Mouse (Mus musculus): ENCODE results near the gene Chtop. TPM values are rescaled to one million over a fixed set of nuclear protein-coding genes. Genes with fewer than 3 reads are reported as not detected.
A peak's percentile ranks its signal among the peaks of the same experiment; 100 is the strongest.

Gene Chtop
- polyA plus RNA-seq, 1 experiment from 2014 or later: 210 TPM

GRCm38 (mm10) chr3:90462579-90462978 lies 46.7 kb downstream of the Chtop start:
- no peak overlapping the region for H3K4me3 ChIP-seq (replicated peaks)
- 32% methylated on average over 7 of the region's 7 CpGs for WGBS
- no peak overlapping the region for H3K4me2 ChIP-seq
- H3K4me1 ChIP-seq (replicated peaks): peaks cover 17% of the 10 kb centered on the region
- H3K9ac ChIP-seq (replicated peaks): no peak overlapping the region
- ATAC-seq (ENCODE audit: insufficient number of reproducible peaks, insufficient read depth, low FRiP score, low TSS enrichment, low read depth): no peak
- no peaks in the 10 kb centered on the region for H3K36me3 ChIP-seq
- no peak overlapping the region for H3K27ac ChIP-seq
- no peaks in the 10 kb centered on the region for H3K9me3 ChIP-seq
- H3K27me3 ChIP-seq: peaks cover 66% of the 10 kb centered on the region

GRCm38 (mm10) chr3:90461935-90462334 lies 47.4 kb downstream of the Chtop start:
- no peaks in the 10 kb centered on the region for H3K36me3 ChIP-seq
- H3K27ac ChIP-seq: no peak overlapping the region
- peaks cover 66% of the 10 kb centered on the region for H3K27me3 ChIP-seq
- no peak for ATAC-seq (ENCODE audit: insufficient number of reproducible peaks, insufficient read depth, low FRiP score, low TSS enrichment, low read depth)
- no peak overlapping the region for H3K4me3 ChIP-seq (replicated peaks)
- H3K9ac ChIP-seq (replicated peaks): no peak overlapping the region
- H3K9me3 ChIP-seq: no peaks in the 10 kb centered on the region
- WGBS: 84% methylated on average over 3 of the region's 3 CpGs
- peaks cover 17% of the 10 kb centered on the region for H3K4me1 ChIP-seq (replicated peaks)
- no peak overlapping the region for H3K4me2 ChIP-seq

GRCm38 (mm10) chr3:90460315-90460714 lies 49.0 kb downstream of the Chtop start:
- no peak overlapping the region for H3K9ac ChIP-seq (replicated peaks)
- H3K36me3 ChIP-seq: no peaks in the 10 kb centered on the region
- peaks cover 6% of the 10 kb centered on the region for H3K4me1 ChIP-seq (replicated peaks)
- no peak overlapping the region for H3K4me3 ChIP-seq (replicated peaks)
- no peak for ATAC-seq (ENCODE audit: insufficient number of reproducible peaks, insufficient read depth, low FRiP score, low TSS enrichment, low read depth)
- H3K27ac ChIP-seq: no peak overlapping the region
- no peak overlapping the region for H3K4me2 ChIP-seq
- H3K27me3 ChIP-seq: peaks cover 53% of the 10 kb centered on the region
- 69% methylated on average over 5 of the region's 5 CpGs for WGBS
- H3K9me3 ChIP-seq: no peaks in the 10 kb centered on the region

- H3K27me3 ChIP-seq: peaks cover 47% of the 10 kb centered on the region
- 79% methylated on average over 9 of the region's 9 CpGs for WGBS
Measured at GRCm38 (mm10) chr3:90459727-90460126, 49.6 kb downstream of the Chtop start.

GRCm38 (mm10) chr3:90454931-90455330 lies 54.4 kb downstream of the Chtop start:
- H3K9ac ChIP-seq (replicated peaks): no peak overlapping the region

More at GRCm38 (mm10) chr3:90459727-90460126, 49.6 kb downstream of the Chtop start:
- Histone ChIP-seq H3K4me1 (replicated peaks) (no peaks in the 10 kb centered on the region; the same call in 1 of the 2 replicates), H3K27ac (no peak overlapping the region), H3K9ac (replicated peaks) (no peak overlapping the region), H3K36me3 (no peaks in the 10 kb centered on the region), H3K4me3 (replicated peaks) (no peak overlapping the region), H3K9me3 (no peaks in the 10 kb centered on the region), H3K4me2 (no peak overlapping the region)
- ATAC-seq (ENCODE audit: insufficient number of reproducible peaks, insufficient read depth, low FRiP score, low TSS enrichment, low read depth): no peak

GRCm38 (mm10) chr3:90451396-90452095 lies 57.8 kb downstream of the Chtop start:
- Histone ChIP-seq H3K36me3 (no peaks in the 10 kb centered on the region), H3K9me3 (no peaks in the 10 kb centered on the region), H3K4me2 (peak overlapping the region; percentile 31), H3K27ac (0 out of 2 replicates have a peak overlapping the region, but pooled peaks have one; percentile 12), H3K9ac (replicated peaks) (0 out of 2 replicates have a peak overlapping the region, but pooled peaks have one; percentile 23), H3K27me3 (0 out of 2 replicates have a peak, but pooled peaks cover 4% of the 10 kb centered on the region), H3K4me3 (replicated peaks) (no peak overlapping the region), H3K4me1 (replicated peaks) (peaks cover 8% of the 10 kb centered on the region)
- 53% methylated on average over 10 of the region's 10 CpGs for WGBS
- ATAC-seq (ENCODE audit: insufficient number of reproducible peaks, insufficient read depth, low FRiP score, low TSS enrichment, low read depth): no peak

More at GRCm38 (mm10) chr3:90454931-90455330, 54.4 kb downstream of the Chtop start:
- Histone ChIP-seq H3K36me3 (no peaks in the 10 kb centered on the region), H3K27ac (no peak overlapping the region), H3K4me2 (no peak overlapping the region), H3K4me3 (replicated peaks) (no peak overlapping the region), H3K27me3 (peaks cover 7% of the 10 kb centered on the region; the same call in 1 of the 2 replicates), H3K9me3 (no peaks in the 10 kb centered on the region), H3K4me1 (replicated peaks) (no peaks in the 10 kb centered on the region; the same call in 1 of the 2 replicates)
- ATAC-seq (ENCODE audit: insufficient number of reproducible peaks, insufficient read depth, low FRiP score, low TSS enrichment, low read depth): no peak
- 85% methylated on average over 14 of the region's 14 CpGs for WGBS

- 32% methylated on average over 12 of the region's 12 CpGs for WGBS
- 0 out of 2 replicates have a peak overlapping the region, but pooled peaks have one; percentile 1 for H3K4me3 ChIP-seq (replicated peaks)
- H3K27ac ChIP-seq: 0 out of 2 replicates have a peak overlapping the region, but pooled peaks have one; percentile 12
Measured at GRCm38 (mm10) chr3:90450874-90451273, 58.4 kb downstream of the Chtop start.

More at GRCm38 (mm10) chr3:90450874-90451273, 58.4 kb downstream of the Chtop start:
- Histone ChIP-seq H3K9me3 (no peaks in the 10 kb centered on the region), H3K27me3 (0 out of 2 replicates have a peak, but pooled peaks cover 4% of the 10 kb centered on the region), H3K4me2 (peak overlapping the region; percentile 31), H3K36me3 (no peaks in the 10 kb centered on the region), H3K9ac (replicated peaks) (0 out of 2 replicates have a peak overlapping the region, but pooled peaks have one; percentile 23), H3K4me1 (replicated peaks) (peaks cover 10% of the 10 kb centered on the region)
- ATAC-seq (ENCODE audit: insufficient number of reproducible peaks, insufficient read depth, low FRiP score, low TSS enrichment, low read depth): no peak

Other genes with a start within 250 kb of the Chtop start
- gene Dennd4b, start 244.3 kb downstream of the Chtop start, polyA plus RNA-seq (2016; fragmentation: Nextera tagmentation; extraction: Ambion mirVana): 5.7 and 5.9 TPM in 2 replicates
- gene Gatad2b, start 216.3 kb downstream of the Chtop start, polyA plus RNA-seq (2016; fragmentation: Nextera tagmentation; extraction: Ambion mirVana): 17.7 and 19.5 TPM in 2 replicates
- 43.6 and 43.8 TPM in 2 replicates for gene Slc27a3, start 119.6 kb downstream of the Chtop start, polyA plus RNA-seq (2016; fragmentation: Nextera tagmentation; extraction: Ambion mirVana)
- gene Ints3, start 75.9 kb downstream of the Chtop start, polyA plus RNA-seq (2016; fragmentation: Nextera tagmentation; extraction: Ambion mirVana): 43.4 and 44.5 TPM in 2 replicates
- gene Npr1, start 43.6 kb downstream of the Chtop start, polyA plus RNA-seq (2016; fragmentation: Nextera tagmentation; extraction: Ambion mirVana): 2.7 and 3.8 TPM in 2 replicates
- gene Ilf2, start 33.4 kb downstream of the Chtop start, polyA plus RNA-seq (2016; fragmentation: Nextera tagmentation; extraction: Ambion mirVana): 329 and 362 TPM in 2 replicates
- 66.2 and 71.3 TPM in 2 replicates for gene Snapin, start 18.5 kb downstream of the Chtop start, polyA plus RNA-seq (2016; fragmentation: Nextera tagmentation; extraction: Ambion mirVana)
- gene S100a1, start 4.9 kb upstream of the Chtop start, polyA plus RNA-seq (2016; fragmentation: Nextera tagmentation; extraction: Ambion mirVana): 7.3 and 8.3 TPM in 2 replicates
- 19.8 and 20.1 TPM in 2 replicates for gene S100a13, start 4.9 kb upstream of the Chtop start, polyA plus RNA-seq (2016; fragmentation: Nextera tagmentation; extraction: Ambion mirVana)
- 0.20 and 1.0 TPM in 2 replicates for gene S100a14, start 17.4 kb upstream of the Chtop start, polyA plus RNA-seq (2016; fragmentation: Nextera tagmentation; extraction: Ambion mirVana)
- 39.6 and 43.7 TPM in 2 replicates for gene S100a16, start 27.8 kb upstream of the Chtop start, polyA plus RNA-seq (2016; fragmentation: Nextera tagmentation; extraction: Ambion mirVana)
- gene S100a3, start 51.1 kb upstream of the Chtop start, polyA plus RNA-seq (2016; fragmentation: Nextera tagmentation; extraction: Ambion mirVana): 0.06 and 0.16 TPM in 2 replicates
- not detected in 2 replicates for gene S100a2, start 80.7 kb upstream of the Chtop start, polyA plus RNA-seq (2016; fragmentation: Nextera tagmentation; extraction: Ambion mirVana)
- not detected in 2 replicates for gene Gm42674, start 92.4 kb upstream of the Chtop start, polyA plus RNA-seq (2016; fragmentation: Nextera tagmentation; extraction: Ambion mirVana)
- gene S100a4, start 94.3 kb upstream of the Chtop start, polyA plus RNA-seq (2016; fragmentation: Nextera tagmentation; extraction: Ambion mirVana): 3.5 and 4.7 TPM in 2 replicates
- gene S100a5, start 99.0 kb upstream of the Chtop start, polyA plus RNA-seq (2016; fragmentation: Nextera tagmentation; extraction: Ambion mirVana): not detected in 2 replicates
- gene S100a6, start 103.4 kb upstream of the Chtop start, polyA plus RNA-seq (2016; fragmentation: Nextera tagmentation; extraction: Ambion mirVana): 25.4 and 30.1 TPM in 2 replicates
- 0.17 TPM in 1 of 2 replicates, not detected in the other for gene S100a7a, start 144.5 kb upstream of the Chtop start, polyA plus RNA-seq (2016; fragmentation: Nextera tagmentation; extraction: Ambion mirVana)
- 7.1 and 7.3 TPM in 2 replicates for gene S100a8, start 159.5 kb upstream of the Chtop start, polyA plus RNA-seq (2016; fragmentation: Nextera tagmentation; extraction: Ambion mirVana)
- gene S100a9, start 186.2 kb upstream of the Chtop start, polyA plus RNA-seq (2016; fragmentation: Nextera tagmentation; extraction: Ambion mirVana): 3.3 and 3.8 TPM in 2 replicates
- not detected in 2 replicates for gene Pglyrp4, start 217.4 kb upstream of the Chtop start, polyA plus RNA-seq (2016; fragmentation: Nextera tagmentation; extraction: Ambion mirVana)